Mouse (Mus musculus) C2C12 (cell line): ENCODE results near the gene Rpl9-ps6.

Source experiments
- CTCF ChIP-seq: IDR thresholded peaks from one replicate; pipeline ENCODE4 v1.5.1; 2011; ENCODE audit not compliant: control insufficient read depth, insufficient read depth, insufficient read length
- MAX ChIP-seq: IDR thresholded peaks from one replicate; pipeline ENCODE4 v1.6.1; 2011; ENCODE audit warnings: mild to moderate bottlenecking, control low read depth
- MYOG ChIP-seq: IDR thresholded peaks from one replicate; pipeline ENCODE4 v1.6.1; 2011; ENCODE audit not compliant: control insufficient read depth, insufficient read length; ENCODE audit errors: extremely low read depth
- USF1 ChIP-seq: IDR thresholded peaks from one replicate; pipeline ENCODE4 v1.6.1; 2011; ENCODE audit warnings: low read depth, mild to moderate bottlenecking, control low read depth, moderate library complexity

GRCm38 (mm10) chr19:32495034-32495433 is 28.7 kb upstream of the Rpl9-ps6 start:
- TF ChIP-seq CTCF: no peak
- no peak for TF ChIP-seq MYOG
- no peak for TF ChIP-seq MAX
- TF ChIP-seq USF1: no peak
